Mouse (Mus musculus) myocyte (in vitro differentiated cells): Measurements from ENCODE around the gene Cyth3.

Experiments
- E2F4 ChIP-seq: IDR thresholded peaks from one replicate; pipeline ENCODE4 v1.6.1; 2011; ENCODE audit warnings: mild to moderate bottlenecking, control low read depth, moderate library complexity; ENCODE audit not compliant: insufficient read depth
- MAX ChIP-seq: IDR thresholded peaks from one replicate; pipeline ENCODE4 v1.6.1; 2011; ENCODE audit warnings: low read depth, mild to moderate bottlenecking, control low read depth
- MYOD1 ChIP-seq, 3 experiments: IDR thresholded peaks; one replicate each; pipeline ENCODE4 v1.6.1; 2011; ENCODE audit warnings: control low read depth in 2 of 3, low read depth in 2 of 3, mild to moderate bottlenecking in 2 of 3, moderate library complexity in 1 of 3; ENCODE audit not compliant: insufficient read length in 2 of 3, control insufficient read depth in 1 of 3
- POLR2A ChIP-seq: IDR thresholded peaks from one replicate; pipeline ENCODE4 v1.6.1; 2011; ENCODE audit warnings: low read depth, mild to moderate bottlenecking, control low read depth, moderate library complexity; ENCODE audit not compliant: insufficient read length
- SRF ChIP-seq: IDR thresholded peaks from one replicate; pipeline ENCODE4 v1.6.1; 2011; ENCODE audit warnings: low read depth; ENCODE audit not compliant: control insufficient read depth, insufficient read length
- TCF12 ChIP-seq: IDR thresholded peaks from one replicate; pipeline ENCODE4 v1.6.1; 2011; ENCODE audit warnings: mild to moderate bottlenecking, control low read depth; ENCODE audit not compliant: poor library complexity, insufficient read depth, severe bottlenecking
- TCF3 ChIP-seq: IDR thresholded peaks from one replicate; pipeline ENCODE4 v1.6.1; 2011; ENCODE audit warnings: low read depth, control low read depth; ENCODE audit not compliant: insufficient read length
- USF1 ChIP-seq: IDR thresholded peaks from one replicate; pipeline ENCODE4 v1.6.1; 2011; ENCODE audit warnings: low read depth, mild to moderate bottlenecking, control low read depth, moderate library complexity

- TF ChIP-seq TCF3 (no peak), SRF (no peak), POLR2A (no peak), MAX (no peak), TCF12 (no peak), E2F4 (no peak), MYOD1 (IDR thresholded peaks at IDR 0.05; ENCODE audit: control insufficient read depth in 1 of 3, insufficient read length in 2 of 3, low read depth in 2 of 3) (no peak), USF1 (no peak)
Observed at GRCm38 (mm10) chr5:143574261-143575178, 47.7 kb upstream of the Cyth3 start.
